Mouse (Mus musculus): ENCODE results near the gene Cox16.
A peak's percentile ranks its signal among the peaks of the same experiment; 100 is the strongest.
"Not testable (repeated sequence)": the region's sequence is repeated elsewhere in the genome, so short reads cannot be mapped to it uniquely, and the experiment has no call there.

The Cox16 gene

GRCm38 (mm10) chr12:81484727-81485191 lies at the start of gene Cox16:
Gene Cox16, minus strand, starts transcription at chr12:81485127.
- peak; percentile 99 for DNase-seq

GRCm38 (mm10) chr12:81533029-81533419 lies 48.1 kb upstream of the Cox16 start:
- no peak for DNase-seq

DNA sequence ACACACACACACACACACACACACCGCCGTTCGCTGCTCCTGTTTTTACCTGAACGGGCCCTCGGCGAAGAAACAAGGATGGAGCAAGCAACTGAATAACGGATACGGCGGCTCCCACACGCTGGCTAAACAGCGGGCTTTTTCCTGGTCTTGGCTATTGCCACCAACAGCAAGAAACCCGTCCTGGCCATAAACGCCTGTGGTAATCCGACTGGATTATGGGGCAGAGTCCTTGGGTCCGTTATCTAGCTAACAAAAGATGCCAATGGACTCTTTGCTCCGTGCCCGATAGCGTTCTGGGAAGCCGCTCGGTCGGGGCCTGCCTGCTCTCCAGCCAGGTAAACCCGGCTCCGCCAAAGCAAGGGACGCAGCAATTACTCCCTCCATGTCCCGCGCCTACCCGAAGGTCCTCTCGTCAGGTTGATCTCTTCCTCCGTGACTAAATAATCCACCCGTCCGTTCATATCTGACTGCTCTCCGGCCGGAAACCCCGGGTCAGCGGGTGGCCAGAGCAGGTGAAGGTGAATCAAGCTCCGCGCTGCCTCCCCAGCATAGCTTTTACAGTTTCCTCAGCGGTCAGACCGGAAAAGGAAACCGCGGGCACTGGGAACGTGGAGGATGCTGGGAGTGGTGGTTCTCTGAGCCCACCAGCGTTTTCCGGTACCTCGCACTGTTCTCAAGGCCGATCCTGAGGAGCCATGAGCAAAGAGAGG lies 47.5 kb upstream of the Cox16 start, which contains the start of the genes Gm20498 and Synj2bp:
Gm20498 (minus strand) TSS at position 590 of the 713 bp plus-strand sequence.
Synj2bp (minus strand) TSS at position 596 of the 713 bp plus-strand sequence.
- DNase-seq, result peak; percentile 98

GRCm38 (mm10) chr12:81530587-81530986 lies 45.7 kb upstream of the Cox16 start:
- not testable (repeated sequence) for DNase-seq

GRCm38 (mm10) chr12:81496906-81497305 lies 12.0 kb upstream of the Cox16 start:
- DNase-seq, result peak; percentile 74

DNA sequence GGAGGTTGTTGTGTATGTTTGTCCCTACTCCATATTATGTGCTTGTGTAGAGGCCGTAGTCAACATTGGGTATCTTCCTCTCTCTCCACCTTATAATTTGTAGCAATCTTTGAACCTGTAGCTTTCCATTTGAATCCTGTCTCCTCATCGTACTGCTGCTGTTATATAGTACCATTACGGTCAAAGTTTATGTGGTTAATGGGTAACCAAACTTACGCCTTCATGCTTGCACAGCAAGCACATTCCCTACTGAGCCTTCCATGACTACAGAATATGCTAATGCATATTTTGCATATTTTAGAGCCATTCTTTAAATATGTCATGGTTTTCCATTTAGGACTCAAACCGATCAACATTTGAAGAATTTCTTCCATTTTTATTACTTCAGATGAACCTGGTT lies 5.6 kb upstream of the Cox16 start:
- no peak for DNase-seq

DNA sequence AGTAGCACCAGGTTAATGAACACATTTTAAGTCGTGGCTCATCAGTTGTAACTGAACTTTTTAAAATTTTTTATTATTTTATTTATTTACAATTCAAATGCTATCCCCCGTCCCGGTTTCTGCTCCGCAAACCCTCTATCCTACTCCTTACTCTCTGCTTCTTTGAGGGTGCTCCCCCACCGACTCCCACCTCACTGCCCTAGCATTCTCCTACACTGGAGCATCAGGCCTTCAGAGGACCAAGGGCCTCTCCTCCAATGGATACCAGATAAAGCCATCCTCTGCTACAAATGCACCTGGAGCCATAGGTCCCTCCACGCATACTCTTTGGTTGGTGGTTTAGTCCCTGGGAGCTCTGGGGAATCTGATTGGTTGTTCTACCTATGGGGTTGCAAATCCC lies 384 bp upstream of the Cox16 start:
- DNase-seq, result peak; percentile 89

DNA sequence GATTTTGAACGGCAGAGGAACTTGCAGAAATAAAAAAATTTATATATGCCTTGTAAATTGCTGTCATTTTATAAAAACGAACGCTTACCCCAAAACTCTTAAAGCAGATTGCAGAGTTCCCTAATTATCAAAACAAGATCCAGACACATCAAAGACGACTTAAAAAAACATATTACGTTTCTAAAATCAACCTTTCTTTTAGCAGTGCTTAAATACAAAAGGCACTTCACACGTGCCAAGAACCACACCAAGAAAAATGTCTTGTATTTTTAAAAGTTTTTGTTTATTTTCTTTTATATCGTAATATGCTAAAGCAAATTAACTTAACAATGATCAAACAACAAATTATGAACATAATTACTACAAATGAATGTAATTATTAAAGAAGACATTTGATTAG lies 715 bp downstream of the Cox16 start:
- DNase-seq, result no peak

GRCm38 (mm10) chr12:81483656-81484055 lies 1.3 kb downstream of the Cox16 start:
- no peak for DNase-seq

DNA sequence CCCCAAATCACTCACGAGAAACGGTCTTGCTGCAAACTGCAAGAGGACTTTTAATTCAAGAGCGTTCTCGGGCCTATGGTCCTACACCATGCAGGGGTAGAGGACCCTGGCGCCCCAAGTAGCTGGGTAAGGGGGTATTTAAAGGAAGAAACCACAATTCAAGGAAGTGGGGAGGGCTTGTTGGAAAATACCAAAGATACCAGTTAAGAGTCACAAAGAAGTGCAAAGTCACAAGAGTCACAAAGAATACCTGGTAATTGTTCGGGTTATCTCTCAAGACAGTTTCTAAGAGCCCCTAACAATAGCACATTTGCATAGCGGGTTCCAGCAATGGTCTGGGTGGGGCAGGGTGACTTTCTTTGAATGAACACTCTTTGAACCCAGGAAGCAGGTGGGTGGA lies 25.9 kb downstream of the Cox16 start:
- DNase-seq, result not testable (repeated sequence)

DNA sequence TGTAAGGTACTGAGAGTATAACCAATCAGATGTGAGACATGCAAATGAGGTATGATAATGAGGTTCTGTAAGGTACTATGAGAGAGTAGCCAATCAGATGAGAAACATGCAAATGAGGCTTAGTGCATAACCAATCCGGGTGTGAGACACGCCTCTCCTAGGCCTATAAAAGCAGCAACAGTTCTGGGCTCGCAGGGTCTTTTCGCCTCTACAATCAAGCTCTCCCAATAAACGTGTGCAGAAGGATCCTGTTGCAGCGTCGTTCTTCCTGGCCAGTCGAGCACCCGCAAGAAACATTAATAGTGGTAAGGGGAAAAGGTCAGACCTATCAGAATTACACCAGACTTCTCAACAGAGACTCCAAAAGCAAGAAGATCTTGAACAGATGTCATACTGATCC lies 45.9 kb downstream of the Cox16 start:
- not testable (repeated sequence) for DNase-seq

- DNase-seq, result peak; percentile 58
Observed at GRCm38 (mm10) chr12:81434778-81435177, 50.1 kb downstream of the Cox16 start.

DNA sequence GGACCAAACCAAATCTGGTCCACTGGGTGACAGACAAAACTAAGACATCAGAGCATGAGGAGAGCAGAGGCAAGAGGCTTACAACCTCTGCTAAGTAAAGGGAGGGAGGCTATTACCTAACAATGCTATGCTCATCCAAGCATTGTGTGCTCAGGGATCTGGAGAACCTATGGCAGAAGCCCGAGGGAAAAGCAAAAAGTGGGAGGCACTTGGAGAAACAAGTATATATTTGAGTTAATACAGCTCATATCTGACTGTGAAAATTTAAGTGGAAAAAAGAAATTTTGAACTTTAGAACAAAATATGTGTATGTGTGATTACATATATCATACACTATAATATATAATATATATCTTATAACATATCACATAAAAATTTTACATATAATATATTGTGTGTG lies 63.1 kb downstream of the Cox16 start, which contains the start of gene Adam4:
Adam4 (minus strand) TSS at position 101 of the 400 bp plus-strand sequence.
- no peak for DNase-seq

GRCm38 (mm10) chr12:81413211-81413610 lies 71.7 kb downstream of the Cox16 start:
- DNase-seq, result no peak

- DNase-seq, result no peak
Observed at GRCm38 (mm10) chr12:81408966-81409365, 76.0 kb downstream of the Cox16 start.

- DNase-seq, result peak; percentile 75
Observed at GRCm38 (mm10) chr12:81402187-81402586, 82.7 kb downstream of the Cox16 start.

DNA sequence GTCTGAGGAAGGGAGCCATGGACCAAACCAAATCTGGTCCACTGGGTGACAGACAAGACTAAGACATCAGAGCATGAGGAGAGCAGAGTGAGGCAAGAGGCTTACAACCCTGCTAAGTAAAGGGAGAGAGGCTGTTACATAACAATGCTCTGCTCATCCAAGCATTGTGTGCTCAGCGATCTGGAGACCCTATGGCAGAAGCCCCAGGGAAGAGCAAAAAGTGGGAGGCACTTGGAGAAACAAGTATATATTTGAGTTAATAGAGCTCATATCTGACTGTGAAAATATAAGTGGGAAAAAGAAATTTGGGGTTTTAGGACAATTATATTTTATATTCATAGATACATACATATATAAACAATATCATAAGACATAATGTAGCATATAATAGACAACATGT lies 105.6 kb downstream of the Cox16 start, which contains the start of gene Gm4787:
Gm4787 (minus strand) TSS at position 101 of the 400 bp plus-strand sequence.
- DNase-seq, result not testable (repeated sequence)

DNA sequence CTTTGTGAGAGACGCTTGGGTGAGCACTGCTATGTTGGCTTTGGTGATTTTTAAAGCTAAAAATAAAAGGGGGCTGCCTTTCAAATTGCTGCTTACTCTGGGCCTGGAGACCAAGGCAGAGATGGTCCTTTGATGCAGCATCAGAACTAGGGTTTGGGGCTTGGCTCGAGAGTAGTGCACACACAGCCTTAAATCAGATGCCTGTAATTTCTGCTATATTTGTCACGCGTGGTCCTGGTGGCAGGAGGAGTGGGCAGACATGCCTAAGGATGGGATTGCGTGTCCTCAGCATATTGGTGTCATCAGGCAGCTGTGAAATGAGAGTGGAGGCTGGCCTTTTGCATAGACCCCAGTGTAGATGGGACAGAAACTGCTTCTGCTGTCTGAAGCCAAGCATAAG lies 151.1 kb downstream of the Cox16 start:
- DNase-seq, result peak; percentile 61

- peak; percentile 85 for DNase-seq
Observed at GRCm38 (mm10) chr12:81332875-81333421, 152.0 kb downstream of the Cox16 start, which contains the start of gene Slc8a3. Gene Slc8a3, minus strand, starts transcription at chr12:81333180.

DNA sequence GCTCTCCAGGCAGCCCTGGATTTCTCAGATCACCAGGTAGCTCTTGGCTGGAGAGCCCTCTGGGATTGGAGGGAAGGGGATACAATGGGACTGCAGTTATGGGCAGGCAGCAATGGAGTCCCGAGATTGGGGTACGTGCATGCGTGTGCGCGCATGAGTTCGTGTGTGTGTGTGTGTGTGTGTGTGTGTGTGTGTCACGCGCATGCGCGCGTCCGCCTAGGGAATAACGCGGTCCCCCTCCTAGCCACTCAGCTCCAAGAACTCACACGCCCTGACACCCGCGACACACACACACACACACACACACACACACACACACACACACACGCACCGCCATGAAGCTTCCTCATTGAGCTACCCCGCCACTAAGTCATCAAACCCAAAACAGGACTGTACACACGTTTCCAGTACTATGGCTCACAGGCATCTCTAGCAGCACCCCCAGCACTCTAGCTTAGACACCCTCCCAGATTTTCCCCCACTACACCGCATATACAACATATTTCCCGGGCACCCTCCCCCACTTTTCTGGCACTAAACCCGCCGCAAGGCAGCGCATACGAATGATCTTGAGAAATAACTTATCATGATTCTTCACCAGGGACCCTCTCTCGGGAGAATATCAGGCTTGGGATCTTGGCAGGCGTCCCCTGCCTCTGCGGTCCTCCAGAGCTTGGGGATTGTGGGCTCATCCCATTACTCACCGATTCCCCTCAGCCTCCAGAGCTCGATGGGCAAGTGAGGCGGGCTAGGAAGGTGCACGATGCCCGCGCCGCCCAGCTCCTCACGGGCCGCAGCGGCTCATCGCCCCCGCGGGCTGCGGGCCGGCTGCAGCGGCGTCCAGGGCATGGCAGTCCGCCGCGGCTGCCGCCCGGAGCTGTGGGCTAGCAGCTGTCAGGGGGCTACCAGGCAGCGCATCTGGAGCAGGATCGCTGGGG lies 152.7 kb downstream of the Cox16 start:
- peak; percentile 81 for DNase-seq

GRCm38 (mm10) chr12:81331046-81331638 lies 153.8 kb downstream of the Cox16 start:
- peak; percentile 82 for DNase-seq

DNA sequence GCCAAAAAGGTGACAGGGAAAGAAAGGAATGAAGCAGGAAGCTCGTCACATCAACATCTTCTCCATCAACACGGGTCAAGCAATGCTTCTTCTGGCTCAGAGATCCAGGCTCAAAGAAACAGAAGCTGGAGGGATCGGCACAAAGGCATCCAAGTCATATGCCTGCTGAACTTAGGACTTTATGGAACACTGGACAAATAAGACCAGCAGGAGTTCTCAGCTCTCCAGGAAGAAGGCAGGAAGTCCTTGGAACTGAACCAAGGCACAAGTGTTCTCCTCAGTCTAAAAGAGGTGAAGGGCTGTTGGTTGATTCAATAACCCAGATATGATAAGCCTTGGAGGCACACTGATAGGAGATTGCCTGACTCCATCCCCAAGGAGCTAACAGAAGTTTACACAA lies 159.9 kb downstream of the Cox16 start:
- peak; percentile 73 for DNase-seq
